Mouse (Mus musculus): ENCODE measurements around the gene Rnf26.

DNA sequence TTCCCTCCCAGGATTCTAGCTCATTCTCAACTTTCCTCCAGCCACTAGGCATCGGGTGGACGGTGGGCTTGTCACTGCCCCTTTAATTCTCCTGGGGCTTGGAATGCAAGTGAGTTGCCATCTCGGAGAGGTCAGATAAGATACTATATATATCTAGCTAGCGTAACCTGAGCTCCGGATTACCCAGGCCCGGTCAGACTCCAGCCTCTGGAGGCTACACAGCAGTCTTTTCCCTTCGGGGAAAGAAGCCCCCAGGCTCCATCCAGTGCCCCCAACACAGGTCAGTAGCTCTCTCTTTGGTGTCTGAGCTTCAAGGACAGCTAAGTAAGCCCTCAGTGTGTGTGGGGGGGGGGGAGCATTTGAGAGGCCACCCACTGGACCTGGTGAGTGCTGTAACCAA, 44.1 kb downstream of the Rnf26 start:
- TF ChIP-seq ZC3H11A (IDR thresholded peaks at IDR 0.05; ENCODE audit: borderline replicate concordance, low read depth, low read length), result no peak
- no peak for TF ChIP-seq ZNF384 (IDR thresholded peaks at IDR 0.05; ENCODE audit: low read depth, low read length)
- TF ChIP-seq CHD2 (IDR thresholded peaks at IDR 0.05; ENCODE audit: low read depth, low read length), result no peak
